Mouse (Mus musculus) MEL-GATA-1-ER (cell line): ENCODE data around the gene Btbd35f28.
"Not testable (repeated sequence)": the region's sequence is repeated elsewhere in the genome, so short reads cannot be mapped to it uniquely, and the experiment has no call there.

Source experiments
- DNase-seq: peaks from one replicate; pipeline ENCODE4 v3.0.0-alpha.2; 2012; ENCODE audit warnings: low read depth; ENCODE audit errors: extremely low read depth

Btbd35f28 gene

GRCm38 (mm10) chrX:4196276-4196675 lies at the start of gene Btbd35f28:
Gene Btbd35f28 (plus strand): TSS chrX:4196576.
- DNase-seq = not testable (repeated sequence)
